ENCODE assay signal across 8 mouse cellular contexts in the genomic region with DNA sequence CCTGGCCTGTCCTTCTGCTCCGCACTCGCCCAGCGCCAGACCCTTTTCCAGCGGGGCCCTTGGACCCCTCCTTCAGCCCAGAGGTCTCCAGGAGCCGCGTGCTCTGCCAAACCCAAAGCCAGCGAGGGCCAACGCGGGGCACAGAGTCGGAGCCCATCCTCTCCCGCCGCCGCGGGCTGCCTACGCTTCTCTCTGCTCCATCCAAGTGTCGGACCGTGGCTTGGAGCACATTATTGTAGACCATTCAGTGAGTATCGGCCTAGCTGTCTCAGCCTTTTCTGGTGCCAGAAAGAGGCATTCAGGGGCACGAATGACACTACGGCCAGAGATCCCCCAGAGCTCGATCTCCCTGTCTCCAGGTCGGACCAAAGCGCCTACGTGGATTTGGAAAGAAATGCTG. TPM values are rescaled to one million over a fixed set of nuclear protein-coding genes. Genes with fewer than 3 reads are reported as not detected.
DNase-seq lines count a peak whose midpoint lies in the region; ATAC-seq and TF ChIP-seq lines count a peak whose summit lies in the region.

No protein-coding gene starts in this region.

- H3K9me3 ChIP-seq in embryonic facial prominence, embryonic 13.5 days, result no peaks in the 10 kb centered on the region
- no peaks in the 10 kb centered on the region for H3K9me3 ChIP-seq in hindbrain, embryonic 14.5 days (ENCODE audit: control insufficient read depth, low read length)
- H3K9me3 ChIP-seq in midbrain, postnatal 0 days (ENCODE audit: low read length), result no peaks in the 10 kb centered on the region

- no peak for TF ChIP-seq CTCF in layer of hippocampus, adult 2 months (conservative IDR thresholded peaks at IDR 0.05)
- no peak for TF ChIP-seq CTCF in midbrain, postnatal 0 days (IDR thresholded peaks at IDR 0.05)

- no peaks in the 10 kb centered on the region for H3K36me3 ChIP-seq in embryonic facial prominence, embryonic 13.5 days
- H3K36me3 ChIP-seq in hindbrain, embryonic 14.5 days (replicated peaks; ENCODE audit: control insufficient read depth, insufficient read depth), result no peaks in the 10 kb centered on the region; the same call in 1 of the 2 replicates
- H3K36me3 ChIP-seq in midbrain, postnatal 0 days (ENCODE audit: insufficient read depth, low read length), result no peaks in the 10 kb centered on the region

- peak overlapping the region; percentile 65 for H3K9ac ChIP-seq in embryonic facial prominence, embryonic 13.5 days
- H3K9ac ChIP-seq in hindbrain, embryonic 14.5 days, result peak overlapping the region; percentile 85
- peak overlapping the region; percentile 93 for H3K9ac ChIP-seq in midbrain, postnatal 0 days (replicated peaks; ENCODE audit: low read length, poor library complexity, severe bottlenecking)

- no peak for ATAC-seq in embryonic facial prominence, embryonic 13.5 days (ENCODE audit: insufficient number of reproducible peaks, insufficient read depth, low FRiP score, low TSS enrichment, low read depth)
- ATAC-seq in hindbrain, embryonic 14.5 days (ENCODE audit: low FRiP score), result no peak; the same call in 1 of the 2 replicates
- peak; percentile 52 for ATAC-seq in midbrain, postnatal 0 days (ENCODE audit: low FRiP score)

- DNase-seq in layer of hippocampus, adult 2 months (ENCODE audit: low spot score in 2 of 2), result peak in 1 of 2 experiments; percentile 45
- no peak for DNase-seq in layer of hippocampus, adult 9-10 months (ENCODE audit: low spot score)
- no peak for DNase-seq in hindbrain, embryonic 14.5 days (ENCODE audit: low spot score)
- DNase-seq in midbrain, postnatal 0 days (ENCODE audit: low spot score), result peak; percentile 40
- DNase-seq in spleen, postnatal 10 days (ENCODE audit: low spot score in 2 of 2), result no peak
- DNase-seq in left cerebral cortex, postnatal 14 days (ENCODE audit: low spot score in 2 of 2), result no peak
- DNase-seq in ovary, postnatal 36 days (ENCODE audit: low spot score), result no peak

- peak overlapping the region; percentile 96 for H3K4me2 ChIP-seq in embryonic facial prominence, embryonic 13.5 days
- peak overlapping the region; percentile 79 for H3K4me2 ChIP-seq in hindbrain, embryonic 14.5 days (replicated peaks)
- peak overlapping the region; percentile 72 for H3K4me2 ChIP-seq in midbrain, postnatal 0 days (ENCODE audit: low read depth, low read length, poor library complexity, severe bottlenecking)

- H3K4me1 ChIP-seq in embryonic facial prominence, embryonic 13.5 days, result peaks cover 21% of the 10 kb centered on the region
- H3K4me1 ChIP-seq in hindbrain, embryonic 14.5 days (replicated peaks; ENCODE audit: control insufficient read depth, insufficient read depth, low read length), result peaks cover 48% of the 10 kb centered on the region
- H3K4me1 ChIP-seq in midbrain, postnatal 0 days (ENCODE audit: insufficient read depth, low read length), result peaks cover 31% of the 10 kb centered on the region

- WGBS in embryonic facial prominence, embryonic 13.5 days, result under 1% methylated on average over 24 of the region's 24 CpGs
- under 1% methylated on average over 24 of the region's 24 CpGs for WGBS in hindbrain, embryonic 14.5 days
- under 1% methylated on average over 24 of the region's 24 CpGs for WGBS in midbrain, postnatal 0 days

- intact Hi-C loops in left cerebral cortex, postnatal 14 days (cut with DNase I), result loop anchor here (2.0 kb wide), 1 partner anchor 56 kb away; no protein-coding TSS in a partner anchor

- peaks cover 81% of the 10 kb centered on the region for H3K27me3 ChIP-seq in embryonic facial prominence, embryonic 13.5 days
- no peaks in the 10 kb centered on the region for H3K27me3 ChIP-seq in hindbrain, embryonic 14.5 days (ENCODE audit: control insufficient read depth, insufficient read depth, low read length)
- H3K27me3 ChIP-seq in midbrain, postnatal 0 days (ENCODE audit: insufficient read depth, low read length), result no peaks in the 10 kb centered on the region

- peak overlapping the region; percentile 83 for H3K4me3 ChIP-seq in layer of hippocampus, adult 2 months
- peak overlapping the region; percentile 55 for H3K4me3 ChIP-seq in embryonic facial prominence, embryonic 13.5 days
- peak overlapping the region; percentile 65 for H3K4me3 ChIP-seq in hindbrain, embryonic 14.5 days (replicated peaks; ENCODE audit: low read length)
- H3K4me3 ChIP-seq in midbrain, postnatal 0 days (ENCODE audit: low read depth, low read length), result peak overlapping the region; percentile 79

- peak overlapping the region; percentile 99 for H3K27ac ChIP-seq in layer of hippocampus, adult 2 months
- no peak overlapping the region for H3K27ac ChIP-seq in embryonic facial prominence, embryonic 13.5 days
- H3K27ac ChIP-seq in hindbrain, embryonic 14.5 days, result peak overlapping the region; percentile 89
- H3K27ac ChIP-seq in midbrain, postnatal 0 days (ENCODE audit: low read depth, low read length), result peak overlapping the region; percentile 91

RNA-seq across cellular contexts. Expression of a gene that starts 0.6 kb away (rescaled TPM):
- total RNA-seq in layer of hippocampus, adult 2 months (2021), result 100 to 1,000 TPM; 146 to 148 TPM
- polyA plus RNA-seq in embryonic facial prominence, embryonic 13.5 days (2015; fragmentation: Nextera tagmentation; extraction: Ambion mirVana), result 1.0 and 1.3 TPM in 2 replicates
- 73.4 and 75.1 TPM in 2 replicates for polyA plus RNA-seq in hindbrain, embryonic 14.5 days (2014; fragmentation: Nextera tagmentation; extraction: Ambion mirVana)
- total RNA-seq in midbrain, postnatal 0 days (2014; rRNA removed), result 207 and 209 TPM in 2 replicates
- polyA plus RNA-seq in midbrain, postnatal 0 days (2015; fragmentation: Nextera tagmentation; extraction: Ambion mirVana), result 68.6 and 72.5 TPM in 2 replicates
- total RNA-seq in left cerebral cortex, postnatal 14 days (2021), result 100 to 1,000 TPM; 113 to 126 TPM
